Mouse (Mus musculus) lung, postnatal 0 days (tissue): ENCODE results near the gene Zbtb9. TPM values are rescaled to one million over a fixed set of nuclear protein-coding genes. Genes with fewer than 3 reads are reported as not detected.

Experiments
- ATAC-seq: fragments of 200-750 bp; cut with Nextera tagmentation; 2 replicates; pipeline ENCODE4 v1.8.0; 2017; ENCODE audit warnings: moderate library complexity
- DNase-seq: peaks from one replicate; pipeline ENCODE4 v3.0.0-alpha.2; 2016; ENCODE audit warnings: low spot score
- H3K27ac ChIP-seq: fragments of 300-500 bp; sonication (generic); 2 replicates; pipeline ENCODE4 v1.5.1; 2014; ENCODE audit warnings: antibody characterized with exemption, mild to moderate bottlenecking, low read length, mixed read lengths
- H3K27me3 ChIP-seq: fragments of 300-500 bp; sonication (generic); replicated peaks from 2 replicates; pipeline ENCODE4 v1.6.1; 2014; ENCODE audit warnings: low read length, mixed read lengths; ENCODE audit not compliant: insufficient read depth
- H3K36me3 ChIP-seq: fragments of 300-500 bp; sonication (generic); 2 replicates; pipeline ENCODE4 v1.6.1; 2014; ENCODE audit warnings: low read length, mixed read lengths; ENCODE audit not compliant: insufficient read depth
- H3K4me1 ChIP-seq: fragments of 300-500 bp; sonication (generic); 2 replicates; pipeline ENCODE4 v1.6.1; 2014; ENCODE audit warnings: antibody characterized with exemption, low read depth, low read length, mixed read lengths; ENCODE audit not compliant: insufficient read depth
- H3K4me2 ChIP-seq: fragments of 300-500 bp; sonication (generic); replicated peaks from 2 replicates; pipeline ENCODE4 v1.6.1; 2014; ENCODE audit warnings: low read depth, mild to moderate bottlenecking, low read length, moderate library complexity, mixed read lengths
- H3K4me3 ChIP-seq: fragments of 300-500 bp; sonication (generic); 2 replicates; pipeline ENCODE4 v1.5.1; 2014; ENCODE audit warnings: low read depth, low read length
- H3K9ac ChIP-seq: fragments of 300-500 bp; sonication (generic); replicated peaks from 2 replicates; pipeline ENCODE4 v1.6.1; 2014; ENCODE audit warnings: low read depth, mild to moderate bottlenecking
- H3K9me3 ChIP-seq: fragments of 300-500 bp; sonication (generic); 2 replicates; pipeline ENCODE4 v1.6.1; 2016; ENCODE audit warnings: low read length, mixed read lengths
- CTCF ChIP-seq: IDR thresholded peaks from 2 replicates; pipeline ENCODE4 v1.5.1; 2016; ENCODE audit warnings: antibody characterized with exemption, mild to moderate bottlenecking
- EP300 ChIP-seq: IDR thresholded peaks from 2 replicates; pipeline ENCODE4 v1.6.1; 2016; ENCODE audit warnings: antibody characterized with exemption, mild to moderate bottlenecking, control low read depth
- WGBS: fragments of 180-500 bp; shearing (Covaris S2); extraction: QIAGEN DNeasy Blood & Tissue Kit; methylation state at CpG from one replicate; pipeline ENCODE4 v1.1.7; 2014; 5-methylcytosine and 5-hydroxymethylcytosine counted together
- polyA plus RNA-seq: library from polyadenylated mRNA; unstranded; fragments of >200 nt; fragmentation: Nextera tagmentation; extraction: Ambion mirVana; gene quantifications from 2 replicates; pipeline ENCODE4 v1.2.1, GENCODE M21; 2015

Zbtb9 gene
- polyA plus RNA-seq, 1 experiment from 2014 or later, result 9.3 TPM

DNA sequence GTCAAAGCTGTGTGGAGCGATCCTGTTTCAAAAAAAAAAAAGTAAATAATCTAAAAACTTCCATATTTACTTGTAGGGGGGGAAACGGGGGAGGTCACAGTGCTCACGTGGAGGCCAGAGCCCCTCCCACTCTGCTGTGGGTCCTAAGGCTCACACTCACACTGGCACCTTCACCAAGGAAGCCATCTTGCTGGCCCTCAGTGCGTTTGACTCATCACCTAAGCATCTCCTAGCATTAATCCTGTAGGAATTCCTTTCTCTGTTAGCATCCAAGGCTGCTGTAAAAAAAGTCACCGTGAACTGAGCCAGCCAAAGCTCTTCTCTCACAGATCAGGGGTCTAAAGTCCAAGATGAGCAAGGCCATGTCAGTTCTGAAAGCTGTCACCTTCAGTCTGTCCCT is 16.7 kb upstream of the Zbtb9 start:
- no peak for TF ChIP-seq CTCF
- TF ChIP-seq EP300, result no peak
- Histone ChIP-seq H3K4me2 (no peak overlapping the region), H3K27me3 (no peaks in the 10 kb centered on the region), H3K36me3 (0 out of 2 replicates have a peak, but pooled peaks cover 4% of the 10 kb centered on the region), H3K4me3 (no peak overlapping the region), H3K4me1 (peaks cover 7% of the 10 kb centered on the region; the same call in 1 of the 2 replicates), H3K9me3 (no peaks in the 10 kb centered on the region), H3K9ac (no peak overlapping the region), H3K27ac (no peak overlapping the region)
- ATAC-seq (no peak), DNase-seq (no peak)
- WGBS, result 68% methylated on average over 5 of the region's 5 CpGs

GRCm38 (mm10) chr17:26956895-26957294 is 16.1 kb upstream of the Zbtb9 start:
- WGBS, result 81% methylated on average over 18 of the region's 18 CpGs
- Histone ChIP-seq H3K4me1 (peaks cover 5% of the 10 kb centered on the region; the same call in 1 of the 2 replicates), H3K36me3 (0 out of 2 replicates have a peak, but pooled peaks cover 4% of the 10 kb centered on the region), H3K27me3 (no peaks in the 10 kb centered on the region), H3K4me2 (no peak overlapping the region), H3K9me3 (no peaks in the 10 kb centered on the region), H3K27ac (no peak overlapping the region), H3K9ac (no peak overlapping the region), H3K4me3 (no peak overlapping the region)
- DNase-seq (no peak), ATAC-seq (no peak)
- TF ChIP-seq EP300, result no peak
- no peak for TF ChIP-seq CTCF

DNA sequence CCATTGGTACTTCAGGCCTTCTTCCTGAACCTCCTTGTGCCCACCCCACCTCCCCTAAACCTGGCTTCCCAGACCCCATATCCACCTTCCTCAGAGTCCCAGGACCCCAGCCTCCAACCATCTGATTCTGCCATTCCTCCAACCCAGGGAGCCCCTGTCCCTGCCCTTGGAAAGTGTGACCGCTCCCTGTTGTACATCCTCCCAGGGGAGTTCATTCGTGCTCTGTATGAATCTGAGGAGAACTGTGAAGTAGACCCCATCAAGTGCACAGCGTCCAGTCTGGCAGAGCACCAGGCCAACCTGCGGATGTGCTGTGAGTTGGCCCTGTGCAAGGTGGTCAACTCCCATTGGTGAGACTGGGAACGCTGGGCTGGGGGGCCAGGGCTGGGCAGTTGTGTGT is 15.1 kb upstream of the Zbtb9 start:
- 90% methylated on average over 5 of the region's 5 CpGs for WGBS
- ATAC-seq (no peak), DNase-seq (no peak)
- H3K27me3 ChIP-seq, result no peaks in the 10 kb centered on the region
- no peak overlapping the region for H3K27ac ChIP-seq
- TF ChIP-seq CTCF (no peak), EP300 (no peak)
- no peak overlapping the region for H3K4me3 ChIP-seq
- no peak overlapping the region for H3K4me2 ChIP-seq
- H3K4me1 ChIP-seq, result no peaks in the 10 kb centered on the region
- 0 out of 2 replicates have a peak, but pooled peaks cover 4% of the 10 kb centered on the region for H3K36me3 ChIP-seq
- H3K9ac ChIP-seq, result no peak overlapping the region
- H3K9me3 ChIP-seq, result no peaks in the 10 kb centered on the region

DNA sequence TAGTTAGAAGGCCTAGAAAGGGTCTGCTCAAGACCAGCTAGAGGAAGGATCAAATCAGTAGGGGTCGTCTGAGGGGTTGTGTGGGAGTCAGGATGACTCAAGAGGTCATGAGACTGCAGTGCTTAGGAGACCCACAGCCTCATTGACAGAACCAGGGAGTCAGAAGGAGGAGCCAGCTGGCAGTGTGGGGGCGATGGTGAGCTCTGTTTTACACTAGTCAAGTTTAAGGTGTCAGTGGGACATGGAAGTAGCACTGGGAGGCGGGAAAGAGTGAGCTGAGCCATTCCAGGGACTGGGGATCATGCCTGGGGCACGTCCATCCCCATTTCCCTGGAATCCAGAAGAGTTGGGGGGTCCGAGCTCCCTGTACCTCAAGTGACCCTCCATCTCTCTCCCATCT is 14.1 kb upstream of the Zbtb9 start:
- Histone ChIP-seq H3K9me3 (no peaks in the 10 kb centered on the region), H3K4me1 (no peaks in the 10 kb centered on the region), H3K27ac (no peak overlapping the region), H3K27me3 (no peaks in the 10 kb centered on the region), H3K4me3 (no peak overlapping the region), H3K36me3 (0 out of 2 replicates have a peak, but pooled peaks cover 4% of the 10 kb centered on the region), H3K4me2 (no peak overlapping the region), H3K9ac (no peak overlapping the region)
- TF ChIP-seq EP300, result no peak
- no peak for TF ChIP-seq CTCF
- DNase-seq (no peak), ATAC-seq (no peak)
- WGBS, result 57% methylated on average over 4 of the region's 5 CpGs

DNA sequence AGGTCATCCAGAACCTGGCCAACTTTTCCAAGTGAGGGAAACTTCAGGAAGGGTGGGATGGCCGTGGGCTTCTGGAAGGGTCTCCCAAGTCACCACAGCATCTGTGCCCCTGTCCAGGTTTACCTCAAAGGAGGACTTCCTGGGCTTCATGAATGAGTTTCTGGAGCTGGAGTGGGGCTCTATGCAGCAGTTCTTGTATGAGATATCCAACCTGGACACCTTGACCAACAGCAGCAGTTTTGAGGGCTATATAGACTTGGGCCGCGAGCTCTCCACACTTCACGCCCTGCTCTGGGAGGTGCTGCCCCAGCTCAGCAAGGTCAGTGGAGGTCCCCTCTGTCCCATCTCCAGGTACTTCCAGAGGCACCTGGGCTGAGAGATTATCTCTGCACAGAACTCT is 13.2 kb upstream of the Zbtb9 start:
- Histone ChIP-seq H3K36me3 (0 out of 2 replicates have a peak, but pooled peaks cover 4% of the 10 kb centered on the region), H3K4me1 (no peaks in the 10 kb centered on the region), H3K27ac (no peak overlapping the region), H3K9ac (no peak overlapping the region), H3K9me3 (no peaks in the 10 kb centered on the region), H3K4me3 (no peak overlapping the region), H3K4me2 (no peak overlapping the region), H3K27me3 (no peaks in the 10 kb centered on the region)
- 90% methylated on average over 4 of the region's 4 CpGs for WGBS
- TF ChIP-seq EP300 (no peak), CTCF (no peak)
- no peak for DNase-seq
- no peak for ATAC-seq

DNA sequence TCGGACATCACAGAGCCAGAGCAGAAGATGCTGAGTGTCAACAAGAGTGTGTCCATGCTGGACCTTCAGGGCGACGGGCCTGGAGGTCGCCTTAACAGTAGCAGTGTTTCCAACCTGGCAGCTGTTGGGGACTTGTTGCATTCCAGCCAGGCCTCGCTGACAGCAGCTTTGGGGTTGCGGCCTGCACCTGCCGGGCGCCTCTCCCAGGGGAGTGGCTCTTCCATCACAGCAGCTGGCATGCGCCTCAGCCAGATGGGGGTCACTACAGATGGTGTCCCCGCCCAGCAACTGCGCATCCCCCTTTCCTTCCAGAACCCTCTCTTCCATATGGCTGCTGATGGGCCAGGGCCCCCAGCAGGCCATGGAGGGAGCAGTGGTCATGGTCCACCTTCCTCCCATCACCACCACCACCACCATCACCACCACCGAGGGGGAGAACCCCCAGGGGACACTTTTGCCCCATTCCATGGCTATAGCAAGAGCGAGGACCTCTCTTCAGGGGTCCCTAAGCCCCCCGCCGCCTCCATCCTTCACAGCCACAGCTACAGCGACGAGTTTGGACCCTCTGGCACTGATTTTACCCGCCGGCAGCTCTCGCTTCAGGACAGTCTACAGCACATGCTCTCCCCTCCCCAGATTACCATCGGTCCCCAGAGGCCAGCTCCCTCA is 11.3 kb upstream of the Zbtb9 start:
- WGBS, result 93% methylated on average over 21 of the region's 21 CpGs
- 0 out of 2 replicates have a peak, but pooled peaks cover 4% of the 10 kb centered on the region for H3K36me3 ChIP-seq
- ATAC-seq, result no peak

GRCm38 (mm10) chr17:26966993-26967392 is 6.0 kb upstream of the Zbtb9 start:
- ATAC-seq (no peak), DNase-seq (no peak)
- H3K27ac ChIP-seq, result no peak overlapping the region
- H3K27me3 ChIP-seq, result no peaks in the 10 kb centered on the region
- 0 out of 2 replicates have a peak, but pooled peaks cover 3% of the 10 kb centered on the region for H3K36me3 ChIP-seq
- H3K4me3 ChIP-seq, result no peak overlapping the region
- WGBS, result 82% methylated on average over 11 of the region's 11 CpGs
- no peaks in the 10 kb centered on the region for H3K4me1 ChIP-seq
- H3K4me2 ChIP-seq, result no peak overlapping the region
- TF ChIP-seq CTCF (no peak), EP300 (no peak)
- no peaks in the 10 kb centered on the region for H3K9me3 ChIP-seq
- H3K9ac ChIP-seq, result no peak overlapping the region

More for the DNA sequence above, 11.3 kb upstream of the Zbtb9 start:
- no peaks in the 10 kb centered on the region for H3K27me3 ChIP-seq
- no peak overlapping the region for H3K4me2 ChIP-seq
- H3K4me1 ChIP-seq, result no peaks in the 10 kb centered on the region
- H3K4me3 ChIP-seq, result no peak overlapping the region
- H3K27ac ChIP-seq, result no peak overlapping the region
- TF ChIP-seq CTCF (no peak), EP300 (no peak)
- H3K9ac ChIP-seq, result no peak overlapping the region
- H3K9me3 ChIP-seq, result no peaks in the 10 kb centered on the region
- no peak for DNase-seq
